Mouse (Mus musculus): ENCODE measurements around the gene Fat1. TPM values are rescaled to one million over a fixed set of nuclear protein-coding genes. Genes with fewer than 3 reads are reported as not detected.
A peak's percentile ranks its signal among the peaks of the same experiment; 100 is the strongest.

Fat1 gene
- 40.7 and 42.7 TPM in 2 replicates for polyA plus RNA-seq (2014; fragmentation: Nextera tagmentation; extraction: Ambion mirVana)

DNA sequence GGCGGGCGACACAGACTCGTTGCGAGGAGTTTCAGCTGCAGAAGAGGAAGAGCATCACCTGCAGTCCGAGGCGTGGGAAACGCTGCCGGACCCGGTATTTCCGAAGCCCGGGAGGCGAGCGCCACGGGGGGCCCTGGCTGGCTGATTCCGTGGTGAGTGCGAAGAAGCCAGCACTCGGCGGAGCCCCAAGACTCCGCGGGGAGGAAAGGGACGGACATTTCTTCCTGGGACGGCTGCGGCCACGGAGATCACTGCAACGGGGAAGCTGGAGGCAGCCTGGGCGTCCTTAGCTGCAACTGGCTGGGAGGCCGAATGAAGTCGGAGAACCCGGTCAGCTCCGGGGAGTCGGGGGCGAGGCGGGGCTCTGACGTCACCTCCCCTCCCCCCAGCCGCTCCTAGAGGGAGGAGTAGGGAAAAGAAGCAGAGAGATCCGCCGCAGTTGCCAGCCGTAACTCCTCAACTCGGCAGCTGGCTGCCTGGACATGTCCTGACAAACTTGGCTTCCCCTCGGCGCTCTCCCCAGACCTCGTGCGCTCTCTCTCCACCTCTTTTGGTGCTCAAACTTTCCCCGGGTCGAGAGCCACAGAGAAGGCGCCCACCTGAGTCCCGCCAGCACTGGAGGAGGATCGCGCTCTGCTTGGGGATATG is at the start of gene Fat1:
Fat1 (plus strand) TSS at position 598 of the 648 bp plus-strand sequence.
- ATAC-seq (ENCODE audit: low read depth) (peak; percentile 75), DNase-seq (ENCODE audit: low spot score) (peak; percentile 96)
- no peaks in the 10 kb centered on the region; the same call in 1 of the 2 replicates for H3K27me3 ChIP-seq (replicated peaks; ENCODE audit: control insufficient read depth, insufficient read depth, low read length)
- H3K4me2 ChIP-seq (ENCODE audit: low read depth, low read length) = peak within 1 kb of the TSS; percentile 84
- H3K27ac ChIP-seq (replicated peaks; ENCODE audit: low read depth, low read length) = peak within 1 kb of the TSS; percentile 93
- peak within 1 kb of the TSS; percentile 79 for H3K4me3 ChIP-seq (ENCODE audit: low read depth, low read length)
- WGBS = under 1% methylated on average over 39 of the region's 49 CpGs
- H3K9me3 ChIP-seq (ENCODE audit: control insufficient read depth, low read length) = no peaks in the 10 kb centered on the region
- peak within 1 kb of the TSS; percentile 84 for H3K9ac ChIP-seq (ENCODE audit: low read depth, low read length)
- H3K36me3 ChIP-seq (ENCODE audit: control insufficient read depth, insufficient read depth, low read length) = no peaks in the 10 kb centered on the region
- H3K4me1 ChIP-seq (ENCODE audit: control insufficient read depth, insufficient read depth, low read length) = peaks cover 10% of the 10 kb centered on the region

DNA sequence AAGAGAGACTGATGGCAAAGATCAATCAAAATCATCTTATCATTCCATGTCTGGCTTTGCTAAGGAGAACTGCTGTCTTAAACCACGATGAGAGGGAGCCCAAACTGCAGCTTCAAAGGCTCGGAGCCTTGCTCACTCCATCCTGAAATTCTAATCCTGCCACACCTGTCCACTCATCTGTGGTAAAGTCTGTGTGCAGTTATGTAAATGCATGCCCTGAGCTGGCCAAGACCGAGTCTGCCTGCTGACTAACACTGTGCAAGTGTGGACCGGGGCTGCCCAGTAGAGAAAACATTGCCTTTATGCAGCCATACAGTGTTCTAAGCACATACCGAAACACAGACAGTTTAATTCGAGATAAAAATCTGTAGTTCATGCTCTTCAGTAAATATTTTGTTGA is 40.6 kb upstream of the Fat1 start:
- WGBS = 53% methylated on average over 6 of the region's 6 CpGs
- H3K27ac ChIP-seq (replicated peaks; ENCODE audit: low read depth, low read length) = no peak overlapping the region
- DNase-seq (ENCODE audit: low spot score) (no peak), ATAC-seq (ENCODE audit: low read depth) (no peak)
- no peak overlapping the region for H3K9ac ChIP-seq (ENCODE audit: low read depth, low read length)
- no peak overlapping the region for H3K4me2 ChIP-seq (ENCODE audit: low read depth, low read length)
- H3K4me3 ChIP-seq (ENCODE audit: low read depth, low read length) = no peak overlapping the region
- H3K27me3 ChIP-seq (replicated peaks; ENCODE audit: control insufficient read depth, insufficient read depth, low read length) = no peaks in the 10 kb centered on the region
- H3K4me1 ChIP-seq (ENCODE audit: control insufficient read depth, insufficient read depth, low read length) = peaks cover 6% of the 10 kb centered on the region; the same call in 1 of the 2 replicates
- H3K9me3 ChIP-seq (ENCODE audit: control insufficient read depth, low read length) = no peaks in the 10 kb centered on the region
- H3K36me3 ChIP-seq (ENCODE audit: control insufficient read depth, insufficient read depth, low read length) = no peaks in the 10 kb centered on the region

DNA sequence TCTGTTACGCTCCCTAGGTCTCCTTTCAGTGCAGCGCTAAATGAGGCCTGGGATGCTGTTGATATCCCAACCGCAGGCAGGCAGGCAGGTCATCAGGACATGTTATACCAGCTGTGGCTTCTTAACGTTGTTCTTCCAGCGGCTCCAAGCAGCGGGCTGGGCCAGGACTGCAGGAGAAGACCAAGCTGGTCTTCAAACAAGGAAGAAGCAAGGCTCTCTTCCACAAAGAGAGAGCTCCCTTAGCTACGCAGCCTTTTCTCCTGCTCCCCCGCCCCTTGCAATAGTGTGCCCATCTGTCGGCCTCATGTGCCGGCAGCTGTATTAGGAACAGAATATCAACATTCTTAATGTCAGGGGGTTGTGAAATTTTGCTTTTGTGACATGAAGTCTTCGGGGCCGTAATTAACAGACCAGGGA is 35.7 kb upstream of the Fat1 start:
- DNase-seq (ENCODE audit: low spot score) = peak; percentile 61
- Histone ChIP-seq H3K4me3 (ENCODE audit: low read depth, low read length) (no peak overlapping the region), H3K4me2 (ENCODE audit: low read depth, low read length) (peak overlapping the region; percentile 39), H3K27ac (replicated peaks; ENCODE audit: low read depth, low read length) (no peak overlapping the region), H3K9ac (ENCODE audit: low read depth, low read length) (no peak overlapping the region), H3K9me3 (ENCODE audit: control insufficient read depth, low read length) (no peaks in the 10 kb centered on the region), H3K4me1 (ENCODE audit: control insufficient read depth, insufficient read depth, low read length) (peaks cover 7% of the 10 kb centered on the region; the same call in 1 of the 2 replicates), H3K27me3 (replicated peaks; ENCODE audit: control insufficient read depth, insufficient read depth, low read length) (no peaks in the 10 kb centered on the region; the same call in 1 of the 2 replicates), H3K36me3 (ENCODE audit: control insufficient read depth, insufficient read depth, low read length) (no peaks in the 10 kb centered on the region)
- ATAC-seq (ENCODE audit: low read depth) = peak; percentile 60; the same call in 1 of the 2 replicates
- 34% methylated on average over 12 of the region's 12 CpGs for WGBS

DNA sequence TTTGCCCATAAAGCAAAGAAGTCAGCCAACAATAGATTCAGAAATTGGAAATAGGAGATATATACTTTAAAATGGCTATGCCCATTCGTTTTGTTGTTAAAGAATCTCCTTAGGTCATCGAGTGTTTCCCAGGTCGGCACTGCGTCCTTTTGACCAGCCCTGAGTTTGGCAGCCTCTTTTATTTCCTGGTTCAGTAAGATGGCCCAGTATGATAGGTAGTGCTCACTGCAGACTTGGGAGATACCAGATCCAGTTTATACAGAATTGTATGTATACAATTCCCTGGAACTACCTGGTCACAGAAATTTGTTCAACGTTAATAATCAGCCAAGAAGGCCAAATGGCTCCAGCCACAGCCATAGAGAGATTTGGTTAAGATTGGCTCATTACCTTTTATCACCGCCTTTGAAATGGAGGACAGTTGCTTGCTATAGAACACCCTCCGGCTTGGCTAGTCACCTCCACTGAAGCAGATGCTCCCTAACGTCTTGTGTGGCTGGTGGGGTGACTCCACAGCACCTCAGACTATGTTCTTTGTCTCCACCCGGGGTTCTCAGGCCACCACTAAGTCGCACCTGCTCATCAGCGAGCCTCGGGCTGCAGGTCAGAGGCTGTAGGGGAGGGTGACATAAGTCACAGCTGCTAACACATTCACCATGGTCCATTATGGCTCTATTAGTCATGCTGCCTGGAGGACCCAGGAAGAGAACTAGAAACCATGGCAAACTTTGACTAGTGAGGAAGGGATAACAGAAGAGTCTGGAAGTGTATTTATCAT is 23.9 kb upstream of the Fat1 start:
- WGBS = 73% methylated on average over 12 of the region's 12 CpGs

DNA sequence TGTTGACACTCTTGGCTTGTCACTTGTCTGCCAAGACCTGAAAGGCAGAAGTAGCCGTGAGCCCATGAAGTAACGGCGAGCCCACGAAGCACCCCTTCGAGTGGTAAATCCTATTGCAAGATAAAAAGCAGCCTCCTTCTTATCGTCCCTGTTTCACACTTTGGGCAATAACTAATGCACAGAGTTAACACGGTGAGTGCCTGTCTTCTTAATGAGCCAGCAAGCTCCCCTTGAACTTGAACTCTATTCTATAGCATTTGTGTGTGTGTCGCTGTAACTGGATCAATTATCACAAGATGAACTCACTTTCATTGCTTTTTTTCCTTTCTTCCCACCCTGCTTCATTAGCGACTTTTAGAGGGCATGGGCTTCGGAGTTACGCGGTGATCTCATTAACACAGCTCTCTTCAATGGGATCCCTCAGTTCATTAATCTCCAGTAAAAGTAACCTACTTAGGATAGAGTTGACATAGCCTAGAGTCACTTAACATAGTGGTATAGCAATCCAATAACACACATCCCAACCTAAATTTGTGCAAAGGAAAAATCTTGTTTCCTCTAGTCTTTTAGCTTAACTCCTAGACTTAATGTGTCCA is 15.7 kb upstream of the Fat1 start:
- no peak overlapping the region for H3K4me3 ChIP-seq (ENCODE audit: low read depth, low read length)
- ATAC-seq (ENCODE audit: low read depth) (no peak), DNase-seq (ENCODE audit: low spot score) (no peak)
- H3K27ac ChIP-seq (replicated peaks; ENCODE audit: low read depth, low read length) = no peak overlapping the region
- H3K9ac ChIP-seq (ENCODE audit: low read depth, low read length) = no peak overlapping the region
- no peaks in the 10 kb centered on the region for H3K9me3 ChIP-seq (ENCODE audit: control insufficient read depth, low read length)
- no peaks in the 10 kb centered on the region for H3K27me3 ChIP-seq (replicated peaks; ENCODE audit: control insufficient read depth, insufficient read depth, low read length)
- no peak overlapping the region for H3K4me2 ChIP-seq (ENCODE audit: low read depth, low read length)
- H3K4me1 ChIP-seq (ENCODE audit: control insufficient read depth, insufficient read depth, low read length) = no peaks in the 10 kb centered on the region
- H3K36me3 ChIP-seq (ENCODE audit: control insufficient read depth, insufficient read depth, low read length) = no peaks in the 10 kb centered on the region
- WGBS = 93% methylated on average over 12 of the region's 12 CpGs

More for the DNA sequence above, 23.9 kb upstream of the Fat1 start:
- no peak for DNase-seq (ENCODE audit: low spot score)
- Histone ChIP-seq H3K27me3 (replicated peaks; ENCODE audit: control insufficient read depth, insufficient read depth, low read length) (no peaks in the 10 kb centered on the region), H3K9me3 (ENCODE audit: control insufficient read depth, low read length) (0 out of 2 replicates have a peak, but pooled peaks cover 3% of the 10 kb centered on the region), H3K4me2 (ENCODE audit: low read depth, low read length) (no peak overlapping the region), H3K27ac (replicated peaks; ENCODE audit: low read depth, low read length) (no peak overlapping the region), H3K4me1 (ENCODE audit: control insufficient read depth, insufficient read depth, low read length) (no peaks in the 10 kb centered on the region), H3K9ac (ENCODE audit: low read depth, low read length) (no peak overlapping the region), H3K36me3 (ENCODE audit: control insufficient read depth, insufficient read depth, low read length) (no peaks in the 10 kb centered on the region), H3K4me3 (ENCODE audit: low read depth, low read length) (no peak overlapping the region)
- no peak for ATAC-seq (ENCODE audit: low read depth)

DNA sequence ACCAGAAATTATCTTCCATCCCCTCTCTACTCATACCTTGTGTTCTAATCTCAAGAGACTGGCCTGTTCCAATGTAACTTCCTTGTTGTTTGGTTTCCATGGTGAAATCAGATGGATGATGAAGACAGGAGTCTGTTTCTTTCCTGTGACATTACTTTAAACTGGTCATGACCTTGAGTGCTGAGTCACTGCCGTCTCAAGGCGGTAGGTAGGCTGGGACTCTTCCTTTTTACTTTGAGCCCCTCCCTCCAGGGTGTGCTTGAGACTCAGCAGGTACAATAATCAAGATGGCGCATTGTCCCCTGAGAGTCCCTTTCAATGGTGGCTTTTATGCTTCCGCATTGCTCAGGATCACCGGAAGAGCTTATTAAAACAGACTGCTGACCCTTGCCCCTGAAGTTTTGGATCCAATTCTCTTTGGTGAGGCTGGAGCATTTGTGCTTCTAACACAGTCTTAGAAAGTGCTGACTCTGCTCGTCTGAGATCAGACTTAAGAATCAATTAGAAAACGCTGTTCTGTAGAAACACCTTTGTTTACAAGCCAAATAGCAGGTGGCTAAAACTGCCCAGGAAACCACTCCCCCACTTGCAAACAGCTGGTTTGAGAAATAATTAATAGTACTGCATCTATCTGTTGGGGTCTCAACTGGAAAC is 14.7 kb upstream of the Fat1 start:
- no peak for DNase-seq (ENCODE audit: low spot score)

DNA sequence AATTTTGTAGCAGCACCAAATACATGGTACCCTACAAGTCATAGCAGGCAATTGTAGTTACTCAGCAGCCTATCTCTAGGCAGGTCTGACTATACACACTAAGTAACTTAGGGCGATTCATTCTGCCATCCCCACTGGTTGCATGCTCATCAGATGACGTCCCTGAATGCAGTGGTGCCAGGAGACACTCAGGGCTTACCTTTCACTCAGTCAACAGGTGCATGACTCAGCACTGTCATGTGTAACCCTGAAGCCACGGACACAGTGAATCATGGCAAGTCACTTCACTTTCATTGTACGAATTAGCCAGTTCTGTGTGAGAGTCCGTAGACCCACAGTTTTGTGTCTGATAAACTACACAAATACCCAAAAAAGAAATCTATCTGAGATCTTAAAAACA is 10.3 kb upstream of the Fat1 start:
- no peak for DNase-seq (ENCODE audit: low spot score)
- ATAC-seq (ENCODE audit: low read depth) = no peak
- peaks cover 11% of the 10 kb centered on the region; the same call in 1 of the 2 replicates for H3K9me3 ChIP-seq (ENCODE audit: control insufficient read depth, low read length)
- no peaks in the 10 kb centered on the region for H3K27me3 ChIP-seq (replicated peaks; ENCODE audit: control insufficient read depth, insufficient read depth, low read length)
- H3K4me3 ChIP-seq (ENCODE audit: low read depth, low read length) = no peak overlapping the region
- no peak overlapping the region for H3K9ac ChIP-seq (ENCODE audit: low read depth, low read length)
- WGBS = 85% methylated on average over 5 of the region's 5 CpGs
- H3K4me2 ChIP-seq (ENCODE audit: low read depth, low read length) = no peak overlapping the region
- no peak overlapping the region for H3K27ac ChIP-seq (replicated peaks; ENCODE audit: low read depth, low read length)
- H3K36me3 ChIP-seq (ENCODE audit: control insufficient read depth, insufficient read depth, low read length) = no peaks in the 10 kb centered on the region
- no peaks in the 10 kb centered on the region for H3K4me1 ChIP-seq (ENCODE audit: control insufficient read depth, insufficient read depth, low read length)

More for the DNA sequence above, 14.7 kb upstream of the Fat1 start:
- 36% methylated on average over 7 of the region's 7 CpGs for WGBS
- H3K4me2 ChIP-seq (ENCODE audit: low read depth, low read length) = no peak overlapping the region
- no peak overlapping the region for H3K27ac ChIP-seq (replicated peaks; ENCODE audit: low read depth, low read length)
- no peaks in the 10 kb centered on the region for H3K9me3 ChIP-seq (ENCODE audit: control insufficient read depth, low read length)
- no peak overlapping the region for H3K9ac ChIP-seq (ENCODE audit: low read depth, low read length)
- no peaks in the 10 kb centered on the region for H3K36me3 ChIP-seq (ENCODE audit: control insufficient read depth, insufficient read depth, low read length)
- H3K4me1 ChIP-seq (ENCODE audit: control insufficient read depth, insufficient read depth, low read length) = no peaks in the 10 kb centered on the region
- no peak for ATAC-seq (ENCODE audit: low read depth)
- H3K4me3 ChIP-seq (ENCODE audit: low read depth, low read length) = no peak overlapping the region
- no peaks in the 10 kb centered on the region for H3K27me3 ChIP-seq (replicated peaks; ENCODE audit: control insufficient read depth, insufficient read depth, low read length)

DNA sequence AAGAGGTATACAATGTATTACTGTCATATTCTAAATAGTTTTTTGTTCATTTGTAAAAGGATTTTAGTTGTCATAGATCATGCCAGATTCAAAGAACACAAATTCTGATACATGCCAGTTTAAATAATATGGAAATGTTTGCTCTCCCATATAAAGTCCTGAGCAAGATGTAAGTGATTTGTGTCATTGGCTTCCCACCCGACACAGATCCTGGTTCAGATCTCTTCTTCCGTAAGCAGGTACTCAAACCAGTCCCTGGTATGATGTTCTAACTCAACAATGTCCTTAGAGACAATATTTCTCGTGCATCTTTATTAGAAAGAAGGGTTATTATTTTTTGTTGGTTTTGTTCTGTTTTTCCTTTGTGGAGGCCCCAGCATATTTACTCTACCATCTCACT is 5.2 kb upstream of the Fat1 start:
- DNase-seq (ENCODE audit: low spot score) (no peak), ATAC-seq (ENCODE audit: low read depth) (no peak)
- Histone ChIP-seq H3K4me3 (ENCODE audit: low read depth, low read length) (no peak overlapping the region), H3K4me2 (ENCODE audit: low read depth, low read length) (no peak overlapping the region), H3K27ac (replicated peaks; ENCODE audit: low read depth, low read length) (no peak overlapping the region), H3K4me1 (ENCODE audit: control insufficient read depth, insufficient read depth, low read length) (0 out of 2 replicates have a peak, but pooled peaks cover 4% of the 10 kb centered on the region), H3K36me3 (ENCODE audit: control insufficient read depth, insufficient read depth, low read length) (no peaks in the 10 kb centered on the region), H3K9me3 (ENCODE audit: control insufficient read depth, low read length) (peaks cover 11% of the 10 kb centered on the region; the same call in 1 of the 2 replicates), H3K27me3 (replicated peaks; ENCODE audit: control insufficient read depth, insufficient read depth, low read length) (no peaks in the 10 kb centered on the region; the same call in 1 of the 2 replicates), H3K9ac (ENCODE audit: low read depth, low read length) (no peak overlapping the region)
- WGBS = 85% methylated on average over 3 of the region's 3 CpGs

Data from embryonic facial prominence, embryonic 14.5 days (tissue).